Mouse (Mus musculus) MEL (cell line): ENCODE results near the gene Camta2.

Experiments
- CTCF ChIP-seq, 3 experiments: IDR thresholded peaks in 2 of 3; conservative IDR thresholded peaks in 1 of 3; 2 replicates each; pipeline ENCODE4 v1.5.1; 2011 to 2012; ENCODE audit warnings: low read length in 3 of 3, low read depth in 2 of 3, mild to moderate bottlenecking in 2 of 3, improper control_type of control experiment in 1 of 3, inconsistent platforms in 1 of 3, mixed read lengths in 1 of 3, moderate library complexity in 1 of 3; ENCODE audit not compliant: control insufficient read depth in 1 of 3, insufficient read depth in 1 of 3, poor library complexity in 1 of 3, severe bottlenecking in 1 of 3
- POLR2A ChIP-seq, 2 experiments: IDR thresholded peaks; 2 replicates each; pipeline ENCODE4 v1.6.1; 2011 to 2012; ENCODE audit warnings: low read length in 2 of 2, mild to moderate bottlenecking in 2 of 2, control low read depth in 1 of 2, improper control_type of control experiment in 1 of 2, low read depth in 1 of 2, moderate library complexity in 1 of 2; ENCODE audit not compliant: control insufficient read depth in 1 of 2, insufficient read depth in 1 of 2, poor library complexity in 1 of 2
- USF1 ChIP-seq: IDR thresholded peaks from 2 replicates; pipeline ENCODE4 v1.6.1; 2014; ENCODE audit warnings: low read depth, mild to moderate bottlenecking, inconsistent platforms, low read length, improper control_type of control experiment, moderate library complexity

GRCm38 (mm10) chr11:70628431-70628830 is 59.5 kb downstream of the Camta2 start:
- TF ChIP-seq CTCF (IDR thresholded peaks at IDR 0.05 in 2 of 3, conservative IDR thresholded peaks at IDR 0.05 in 1 of 3; ENCODE audit: control insufficient read depth in 1 of 3, insufficient read depth in 1 of 3, low read depth in 2 of 3, low read length in 3 of 3, poor library complexity in 1 of 3, severe bottlenecking in 1 of 3) (no peak), POLR2A (IDR thresholded peaks at IDR 0.05; ENCODE audit: control insufficient read depth in 1 of 2, insufficient read depth in 1 of 2, low read depth in 1 of 2, low read length in 2 of 2, poor library complexity in 1 of 2) (no peak), USF1 (no peak)
